Mouse (Mus musculus) lung, postnatal 4 days (tissue): ENCODE measurements at regions not wholly inside any gene's neighbourhood (a gene's known extent, or its start where the extent isn't known, plus 50 kb on each side); places are given as distances from the start of the nearest gene placed in this dataset.
A peak's percentile ranks its signal among the peaks of the same experiment; 100 is the strongest.

Experiments used
- DNase-seq, 2 experiments: peaks; one replicate each; pipeline ENCODE4 v3.0.0; 2021

DNA sequence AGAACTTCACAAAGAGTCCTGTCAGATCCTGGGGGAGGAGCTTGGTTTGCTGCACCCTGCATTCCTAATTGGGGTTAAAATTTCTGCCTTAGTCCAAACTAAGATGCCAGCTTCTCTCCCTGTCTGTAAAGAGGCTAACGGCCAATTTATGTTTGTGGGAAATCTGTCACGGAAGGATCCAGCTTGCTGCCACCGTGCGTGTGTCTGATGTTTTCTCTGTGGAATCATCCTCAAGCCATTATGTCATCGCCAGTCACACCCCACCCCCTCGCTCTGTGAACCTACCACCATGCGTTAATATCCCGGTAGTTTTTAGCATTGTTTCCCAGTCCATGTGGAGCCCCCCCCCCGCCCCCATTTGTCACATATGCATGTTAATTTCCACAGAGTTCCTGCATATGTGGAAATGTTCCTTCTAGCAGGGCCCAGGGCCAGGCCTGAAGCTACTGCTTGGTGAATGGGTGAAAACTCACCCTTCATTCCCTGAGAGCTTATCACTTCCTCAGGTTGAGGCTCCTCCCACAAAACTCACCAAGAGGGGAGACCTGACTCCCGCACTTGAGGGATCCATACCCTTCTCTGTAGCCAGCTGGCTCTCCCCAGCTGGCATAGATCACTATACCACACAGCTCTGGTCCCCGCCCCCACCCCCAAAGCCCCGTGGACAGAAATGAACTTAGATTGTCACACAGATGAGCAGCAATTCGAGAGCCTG is 233.4 kb downstream of the Bcl11b start:
- DNase-seq, result peak in 1 of 2 experiments; percentile 6

GRCm38 (mm10) chr12:107770516-107770836 is 232.9 kb downstream of the Bcl11b start:
- no peak for DNase-seq

GRCm38 (mm10) chr12:107771325-107771724 is 232.1 kb downstream of the Bcl11b start:
- no peak for DNase-seq

GRCm38 (mm10) chr12:107771809-107772208 is 231.6 kb downstream of the Bcl11b start:
- DNase-seq, result no peak

DNA sequence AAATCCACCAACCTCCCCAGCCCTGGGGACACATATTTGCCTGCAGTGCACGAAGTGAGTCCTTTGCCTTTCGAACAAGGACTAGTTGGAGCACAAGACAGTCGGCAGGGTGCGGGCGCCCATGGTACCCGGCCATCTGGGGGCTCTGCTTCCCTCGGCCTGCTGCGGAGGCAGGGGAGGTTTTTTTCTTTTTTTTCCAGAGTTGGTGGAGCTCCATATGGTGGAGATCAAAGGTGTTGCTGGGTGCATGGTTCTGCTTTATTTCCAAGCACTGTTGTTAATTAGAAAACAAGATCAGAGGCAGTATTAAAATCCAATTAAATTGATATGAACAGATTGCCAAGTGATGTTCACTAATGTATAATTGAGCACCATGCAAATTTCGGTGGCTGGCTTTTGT is 225.4 kb downstream of the Bcl11b start:
- no peak for DNase-seq

DNA sequence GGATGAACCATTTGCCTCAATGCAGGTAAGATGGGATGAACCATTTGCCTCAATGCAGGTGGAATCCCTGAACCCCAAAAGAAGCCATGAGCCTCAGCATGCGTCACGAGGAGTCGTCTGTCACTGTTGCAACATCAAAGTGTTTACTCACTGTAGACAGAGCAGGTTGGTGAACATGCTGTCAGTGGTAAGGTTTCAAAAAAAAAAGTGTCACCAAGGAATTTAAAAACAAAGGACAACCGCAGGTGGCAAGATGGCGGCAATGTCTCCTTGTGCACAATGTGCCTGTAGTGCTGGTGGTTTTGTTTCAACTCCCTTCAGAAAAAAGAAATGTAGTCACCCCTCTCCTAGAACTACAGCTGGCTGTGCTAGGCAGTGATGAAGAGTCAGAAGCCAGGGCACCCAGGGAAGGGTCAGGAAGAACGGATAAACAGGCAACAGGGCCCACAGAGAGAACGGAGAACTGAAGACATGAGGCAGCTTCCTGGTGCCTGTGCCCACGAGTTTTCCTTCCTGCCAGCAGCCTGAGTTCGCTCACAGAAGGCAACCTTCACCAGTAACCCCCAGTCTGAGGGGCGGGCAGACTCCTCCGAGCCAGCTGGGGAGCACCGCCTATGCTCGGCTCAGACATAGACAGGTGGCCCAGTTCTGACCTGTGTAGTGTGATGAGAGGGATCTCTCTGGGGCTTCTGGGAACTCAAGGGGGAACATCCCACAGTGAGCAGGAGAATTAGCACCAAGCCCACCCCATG is 223.9 kb downstream of the Bcl11b start:
- no peak for DNase-seq

GRCm38 (mm10) chr12:107782147-107782546 is 221.3 kb downstream of the Bcl11b start:
- no peak for DNase-seq

GRCm38 (mm10) chr12:107783831-107784230 is 219.6 kb downstream of the Bcl11b start:
- no peak for DNase-seq

GRCm38 (mm10) chr12:107789818-107790217 is 213.6 kb downstream of the Bcl11b start:
- DNase-seq, result no peak

DNA sequence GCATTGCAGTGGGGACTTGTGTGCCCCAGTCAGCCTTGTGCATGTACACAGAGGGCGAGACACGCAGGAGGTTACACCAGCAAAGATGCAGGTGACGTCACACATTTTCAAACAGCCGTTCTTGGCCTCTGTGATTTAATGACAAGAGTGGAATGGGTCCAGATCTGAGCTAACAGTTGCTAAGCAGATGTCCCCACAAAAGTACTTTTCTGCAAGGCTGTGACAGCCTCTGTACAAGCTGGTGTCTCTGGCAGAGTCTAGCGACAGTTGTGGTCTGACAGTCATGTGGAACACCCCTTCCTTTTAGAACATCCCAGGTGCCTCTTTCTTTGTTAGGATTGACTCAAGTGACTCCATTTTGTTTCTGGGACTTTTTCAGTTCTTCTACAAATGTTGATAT is 203.1 kb downstream of the Bcl11b start:
- no peak for DNase-seq

DNA sequence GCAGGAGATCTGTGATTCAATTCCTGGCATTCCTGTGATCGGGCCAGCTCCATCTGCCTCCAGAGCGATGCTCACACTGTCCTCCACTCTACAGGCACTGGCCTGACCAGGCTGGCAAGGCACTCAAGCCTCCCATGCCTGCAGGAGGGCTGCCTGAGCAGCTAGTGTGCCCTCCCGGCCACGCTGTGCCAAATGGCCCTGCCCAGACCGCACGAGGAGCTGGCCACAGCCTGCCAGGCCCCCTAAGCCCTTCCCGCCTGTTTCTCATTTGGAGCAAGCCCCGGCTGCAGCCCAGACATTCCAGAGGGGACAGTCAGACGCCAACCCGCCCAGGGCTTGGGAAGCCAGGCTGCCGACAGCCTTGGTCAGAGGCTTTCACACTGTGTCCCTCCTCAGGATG is 195.8 kb downstream of the Bcl11b start:
- DNase-seq, result peak; percentile 9 to 38

GRCm38 (mm10) chr12:107808158-107808715 is 195.2 kb downstream of the Bcl11b start:
- DNase-seq, result no peak

GRCm38 (mm10) chr12:107811231-107811630 is 192.2 kb downstream of the Bcl11b start:
- no peak for DNase-seq

- no peak for DNase-seq
Measured at GRCm38 (mm10) chr12:107812549-107813335, 190.7 kb downstream of the Bcl11b start.

- no peak for DNase-seq
Measured at GRCm38 (mm10) chr12:107814926-107815325, 188.5 kb downstream of the Bcl11b start.

DNA sequence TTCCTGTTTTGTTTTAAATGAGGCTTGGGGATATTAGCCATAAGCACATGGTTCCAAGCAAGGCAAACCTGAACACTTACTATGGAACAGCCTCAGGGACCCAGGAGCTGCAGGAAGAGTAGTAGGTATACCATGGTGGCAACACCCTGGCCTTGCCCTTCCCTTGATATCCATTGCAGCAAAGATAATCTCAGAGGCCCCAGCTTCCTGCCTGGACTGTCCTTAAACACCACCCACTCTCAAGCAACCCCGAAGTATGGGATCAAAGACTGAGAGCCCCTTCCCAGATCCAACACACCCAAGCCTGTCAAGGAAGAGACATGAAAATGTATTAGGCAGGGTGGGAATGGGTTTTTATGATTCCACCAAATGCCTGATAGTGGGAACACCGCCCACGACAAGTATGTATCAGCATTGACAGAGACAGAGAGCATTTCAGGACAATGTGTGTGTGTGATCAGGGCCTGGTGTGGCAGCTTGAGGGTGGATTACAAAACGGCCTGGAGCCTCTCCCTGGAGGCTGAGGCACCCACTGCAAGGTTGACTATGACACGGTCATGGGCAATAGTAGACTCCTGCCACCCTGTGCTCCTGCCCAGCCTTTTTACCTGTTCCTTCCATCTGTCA is 179.5 kb downstream of the Bcl11b start:
- DNase-seq, result no peak

DNA sequence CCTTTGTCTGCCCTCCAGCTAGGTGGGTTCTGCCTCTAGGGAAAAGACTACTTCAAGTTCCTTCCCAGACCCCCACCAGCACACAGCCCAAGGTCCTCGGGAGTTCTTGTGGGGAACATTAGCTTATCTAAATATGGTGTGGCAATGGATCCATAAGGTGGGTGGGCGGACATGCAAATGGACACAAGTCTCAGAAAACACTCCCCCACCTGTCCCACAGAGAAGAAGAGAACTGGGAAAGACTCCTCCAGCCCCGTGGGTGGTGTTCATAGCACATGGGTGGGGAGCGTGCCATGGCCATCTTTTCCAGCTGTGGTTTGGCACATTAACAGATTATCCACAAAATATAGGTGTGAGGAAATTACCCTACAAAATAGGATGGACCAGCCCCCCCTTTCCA is 177.5 kb downstream of the Bcl11b start:
- no peak for DNase-seq

- no peak for DNase-seq
Measured at GRCm38 (mm10) chr12:107831400-107832128, 171.8 kb downstream of the Bcl11b start.

GRCm38 (mm10) chr12:107833001-107833400 is 170.4 kb downstream of the Bcl11b start:
- no peak for DNase-seq

DNA sequence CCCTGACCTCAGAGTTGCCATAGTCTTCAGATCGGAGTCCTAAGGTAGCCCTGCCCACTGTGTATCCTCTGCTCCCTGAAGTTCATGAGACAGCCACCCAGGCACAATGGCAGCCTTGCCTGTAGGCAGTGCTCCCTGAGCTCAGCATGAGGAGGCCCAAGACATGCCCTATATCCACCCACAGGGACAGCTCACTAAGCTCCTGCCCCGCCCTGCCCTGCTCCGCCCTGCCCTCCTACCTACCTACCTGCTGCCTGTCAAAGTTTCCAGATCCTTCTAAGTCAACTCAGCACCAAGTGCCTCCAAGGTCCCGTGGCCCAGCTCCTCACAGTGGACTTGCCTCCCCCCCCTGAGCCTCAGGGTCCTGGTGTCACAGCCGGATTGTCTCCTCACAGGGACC is 168.9 kb downstream of the Bcl11b start:
- no peak for DNase-seq

- no peak for DNase-seq
Measured at GRCm38 (mm10) chr12:107837741-107838140, 165.7 kb downstream of the Bcl11b start.

GRCm38 (mm10) chr12:107844631-107845030 is 158.8 kb downstream of the Bcl11b start:
- DNase-seq, result no peak
